Mouse (Mus musculus): Measurements from ENCODE around the gene Igf2bp1. TPM values are rescaled to one million over a fixed set of nuclear protein-coding genes. Genes with fewer than 3 reads are reported as not detected.
A peak's percentile ranks its signal among the peaks of the same experiment; 100 is the strongest.

The Igf2bp1 gene
- total RNA-seq, 2 experiments from 2014 or later: not detected

DNA sequence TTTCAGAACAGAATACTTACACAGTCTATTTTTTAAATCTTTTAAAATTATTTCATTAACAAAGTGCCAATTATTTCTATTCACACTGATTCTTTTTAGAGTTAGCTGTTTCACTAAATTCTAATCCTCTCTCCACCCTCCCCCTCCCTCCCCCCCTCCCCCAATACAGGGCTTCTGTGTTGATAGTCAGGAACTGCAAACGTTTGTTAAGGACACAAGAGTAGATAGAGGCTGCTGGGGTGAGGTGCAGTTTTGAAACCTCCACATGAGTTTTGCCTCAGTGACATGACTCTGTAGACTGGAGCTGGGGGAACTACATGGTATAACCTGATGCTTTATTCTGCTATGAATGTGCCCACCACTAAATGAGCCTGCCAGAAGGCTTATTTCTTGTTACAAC, 3.1 kb upstream of the Igf2bp1 start:
- no peak for ATAC-seq (replicated peaks; ENCODE audit: low FRiP score, poor library complexity, severe bottlenecking)

DNA sequence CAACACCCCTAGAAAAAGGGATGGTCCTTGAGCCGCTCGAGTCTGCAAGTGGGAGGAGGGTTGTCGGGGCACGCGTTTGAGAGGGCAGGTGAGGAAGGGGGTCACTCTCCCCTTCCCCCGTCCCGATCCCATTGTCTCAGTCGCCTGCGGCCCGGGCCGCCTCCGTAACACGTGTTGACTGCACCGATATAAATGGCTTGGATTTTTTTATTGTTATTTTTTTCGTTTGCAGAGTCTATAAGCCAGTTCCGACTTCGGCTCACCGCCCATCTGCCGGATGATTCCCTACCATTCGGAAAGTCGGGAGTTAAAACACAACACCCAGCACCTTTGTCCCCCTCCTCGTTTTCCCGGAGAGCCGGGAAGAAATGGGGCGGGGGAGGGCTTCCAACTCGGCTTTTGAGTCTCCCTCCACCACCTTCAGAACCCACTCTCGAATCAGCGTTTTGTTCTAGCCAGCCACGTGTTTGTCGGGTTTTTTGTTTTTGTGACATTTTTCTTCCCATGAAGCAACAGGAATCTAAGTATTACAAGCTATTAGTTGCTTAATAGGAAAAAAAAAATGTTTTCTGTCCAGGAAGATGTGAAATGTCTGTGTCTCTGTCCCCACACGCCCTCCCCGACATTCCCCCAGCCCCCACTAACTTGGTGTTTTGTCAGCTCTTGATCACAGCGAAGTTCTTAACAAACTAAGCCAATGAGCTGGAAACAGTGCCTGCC, 1.9 kb upstream of the Igf2bp1 start:
- ATAC-seq (replicated peaks; ENCODE audit: low FRiP score, poor library complexity, severe bottlenecking): no peak

DNA sequence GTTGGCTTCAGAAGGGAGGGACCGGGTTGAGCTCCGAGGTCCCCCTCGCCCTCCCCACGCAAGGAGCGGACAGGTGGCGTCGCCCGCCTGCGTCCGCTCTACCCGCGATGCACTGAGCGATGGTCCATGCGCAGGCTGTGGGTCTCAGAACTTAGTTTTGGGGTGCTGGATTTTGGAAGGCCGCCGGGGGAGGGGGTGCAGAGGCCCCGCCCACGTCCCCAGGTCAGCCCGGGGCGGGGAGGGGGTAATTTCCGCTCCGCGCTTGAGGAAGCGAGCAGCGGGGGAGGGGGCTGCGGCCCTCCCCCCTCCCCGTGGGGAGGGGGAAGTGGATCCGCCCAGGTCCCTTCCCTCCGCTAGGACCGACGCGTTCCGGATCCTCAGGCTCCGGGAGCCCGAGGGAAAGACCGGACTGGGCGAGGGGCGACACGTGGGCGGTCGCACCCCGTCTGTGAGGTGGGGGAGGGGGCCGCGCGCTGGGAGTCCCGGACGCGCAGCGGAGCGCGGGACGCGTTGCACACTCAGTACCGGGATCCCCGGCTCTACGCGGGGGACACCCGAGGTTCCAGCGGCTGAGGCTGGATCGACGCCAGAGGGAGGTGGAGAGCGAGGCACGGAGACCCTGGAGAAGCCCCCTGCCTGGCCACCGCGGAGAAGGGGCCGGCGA, 1.2 kb upstream of the Igf2bp1 start:
- no peak for ATAC-seq (replicated peaks; ENCODE audit: low FRiP score, poor library complexity, severe bottlenecking)

DNA sequence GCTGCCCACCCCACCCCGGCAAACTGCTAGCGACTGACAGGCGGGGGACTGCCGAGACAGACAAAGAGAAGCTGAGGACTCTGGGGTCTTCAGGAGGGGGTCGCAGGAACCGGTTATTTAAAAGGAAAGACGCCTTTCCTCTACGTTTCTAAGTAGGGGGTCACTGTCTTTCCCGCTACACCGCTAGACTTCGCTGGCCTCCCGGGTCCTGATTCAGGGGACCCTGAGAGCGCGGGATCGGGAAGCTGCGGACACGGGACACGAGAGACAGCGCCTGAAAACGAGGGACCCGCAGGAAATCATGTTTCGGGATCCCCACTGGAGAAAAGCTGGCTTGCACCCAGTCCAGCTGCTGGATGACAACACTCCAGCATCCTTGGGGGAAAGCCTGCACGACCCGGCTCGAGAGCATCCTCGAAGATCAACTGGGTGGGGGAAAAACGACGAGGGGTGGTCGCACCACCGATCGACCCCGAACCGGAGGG, 669 bp upstream of the Igf2bp1 start:
- no peak for ATAC-seq (replicated peaks; ENCODE audit: low FRiP score, poor library complexity, severe bottlenecking)

DNA sequence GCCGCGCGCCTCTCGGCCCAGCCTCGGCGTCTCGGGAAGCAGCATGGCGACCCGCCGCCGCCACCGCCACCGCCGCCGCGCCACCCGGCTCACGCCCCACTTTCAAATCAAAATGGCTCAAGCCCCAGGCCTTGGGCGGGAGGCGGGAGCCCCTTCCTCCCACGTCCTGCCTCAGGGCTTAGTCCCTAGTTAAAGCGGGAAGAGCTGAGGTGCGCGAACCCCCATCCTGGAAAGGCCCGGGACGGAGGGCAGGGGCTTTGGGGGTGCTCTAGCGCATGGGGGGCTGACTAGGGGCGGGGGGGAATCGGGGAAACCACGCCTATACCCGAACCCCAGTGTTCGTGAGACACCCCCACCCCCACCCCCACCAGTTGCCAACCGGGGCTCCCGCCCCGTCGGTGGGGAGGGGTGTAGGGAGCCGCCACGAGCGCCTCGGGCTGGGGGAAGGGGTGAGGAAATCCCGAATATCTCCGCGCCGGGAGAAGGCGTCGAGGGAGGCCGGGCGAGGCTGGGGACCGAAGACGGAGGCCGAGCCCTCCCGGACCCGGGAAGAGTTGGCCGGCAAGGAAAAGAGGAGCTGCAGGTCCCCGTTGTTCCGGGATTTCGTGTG, 842 bp downstream of the Igf2bp1 start:
- ATAC-seq (replicated peaks; ENCODE audit: low FRiP score, poor library complexity, severe bottlenecking): no peak

DNA sequence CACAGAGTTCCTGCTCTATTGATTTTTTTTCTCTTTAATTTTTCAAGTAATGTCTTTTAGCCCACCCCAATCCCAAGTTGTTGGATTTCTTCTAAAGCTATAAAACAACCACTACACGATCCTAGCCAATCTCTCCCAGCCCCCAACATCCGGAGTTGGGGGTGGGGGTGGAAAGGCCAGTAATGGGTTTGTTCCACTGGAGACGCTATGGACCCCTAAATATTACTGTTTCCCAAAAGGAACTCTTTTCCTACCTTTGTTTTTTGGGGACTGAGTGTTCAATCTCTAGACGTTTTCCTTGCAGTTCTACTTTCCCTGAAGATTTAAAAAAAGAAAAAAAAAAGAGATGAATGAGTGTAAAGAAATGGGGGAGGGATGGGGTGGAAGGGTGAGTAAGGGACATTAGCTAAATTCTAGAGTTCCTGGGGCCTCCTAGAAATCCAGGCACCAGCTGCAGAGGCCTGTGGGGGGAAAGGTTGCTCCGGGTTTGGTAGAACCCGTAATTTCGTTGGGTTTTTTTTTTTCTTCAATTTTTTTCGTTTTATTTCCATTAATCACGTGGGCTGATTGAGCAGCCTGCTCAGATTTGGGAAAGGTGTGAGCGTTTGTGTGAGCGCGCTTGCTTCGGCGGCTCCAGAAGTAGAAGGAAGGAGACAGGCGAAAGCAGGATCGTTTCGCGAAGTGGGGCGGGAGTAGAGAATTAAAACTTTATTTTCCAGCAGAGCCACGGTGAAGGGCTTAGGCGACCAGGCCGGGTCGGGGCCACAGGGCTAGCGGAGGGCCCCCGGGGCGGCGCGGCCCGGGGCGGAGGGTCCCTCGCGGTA, 1.6 kb downstream of the Igf2bp1 start:
- ATAC-seq (replicated peaks; ENCODE audit: low FRiP score, poor library complexity, severe bottlenecking): no peak

DNA sequence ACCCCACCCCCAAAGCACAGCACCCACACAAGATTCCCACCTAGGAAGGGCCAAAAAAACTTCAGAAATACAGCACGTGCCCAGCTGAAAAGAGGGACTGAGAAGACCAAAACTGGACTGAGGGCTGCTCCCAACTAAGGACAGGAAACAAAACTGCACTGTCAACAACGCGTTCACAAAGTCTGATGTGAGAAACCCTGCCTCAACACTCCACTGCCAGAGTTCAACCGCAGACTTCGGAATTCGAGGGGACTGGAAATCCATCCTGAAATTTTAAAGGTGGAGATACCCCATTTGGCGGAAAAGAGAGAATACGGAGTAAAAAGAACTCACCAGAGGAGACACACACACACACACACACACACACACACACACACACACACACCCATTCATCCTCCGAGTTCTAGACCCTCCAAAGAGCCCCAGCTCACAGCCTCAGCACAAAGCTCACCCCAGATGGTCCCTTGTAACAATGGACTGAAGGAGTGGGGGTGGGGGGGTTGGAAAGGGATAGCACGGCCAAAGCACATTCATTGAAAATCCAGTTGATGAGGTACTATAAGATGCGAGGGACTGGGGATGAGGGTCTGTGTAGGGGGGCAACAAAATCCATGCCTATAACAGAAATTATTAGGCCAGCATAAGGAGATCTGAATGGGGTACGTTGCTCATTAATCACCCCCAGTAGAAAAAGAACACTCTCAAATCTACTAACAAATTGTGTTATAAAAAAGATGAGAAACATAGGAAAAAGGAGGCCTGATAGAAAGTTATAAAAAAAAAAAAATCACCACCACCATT, 2.4 kb downstream of the Igf2bp1 start:
- ATAC-seq (replicated peaks; ENCODE audit: low FRiP score, poor library complexity, severe bottlenecking): no peak

DNA sequence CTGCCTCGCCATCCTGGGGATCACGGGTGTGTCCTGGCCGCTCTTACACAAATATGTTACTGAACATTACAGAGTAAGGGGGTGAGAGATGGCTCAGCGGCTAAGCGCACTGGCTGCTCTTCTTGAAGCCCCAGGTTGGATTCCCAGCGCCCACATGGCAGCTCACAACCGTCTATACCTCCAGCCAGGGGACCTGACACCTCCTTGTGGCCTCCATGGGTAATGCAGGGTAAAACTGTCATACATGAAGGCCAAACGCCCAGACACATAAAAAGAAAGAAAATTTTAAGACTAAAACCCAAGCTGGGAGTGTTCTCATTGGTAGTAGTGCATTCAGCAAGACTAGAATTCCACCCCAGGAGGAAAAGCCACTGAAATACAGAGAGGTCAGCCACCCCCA, 11.6 kb downstream of the Igf2bp1 start:
- peak; percentile 40; the same call in 1 of the 2 replicates for ATAC-seq (replicated peaks; ENCODE audit: low FRiP score, poor library complexity, severe bottlenecking)

DNA sequence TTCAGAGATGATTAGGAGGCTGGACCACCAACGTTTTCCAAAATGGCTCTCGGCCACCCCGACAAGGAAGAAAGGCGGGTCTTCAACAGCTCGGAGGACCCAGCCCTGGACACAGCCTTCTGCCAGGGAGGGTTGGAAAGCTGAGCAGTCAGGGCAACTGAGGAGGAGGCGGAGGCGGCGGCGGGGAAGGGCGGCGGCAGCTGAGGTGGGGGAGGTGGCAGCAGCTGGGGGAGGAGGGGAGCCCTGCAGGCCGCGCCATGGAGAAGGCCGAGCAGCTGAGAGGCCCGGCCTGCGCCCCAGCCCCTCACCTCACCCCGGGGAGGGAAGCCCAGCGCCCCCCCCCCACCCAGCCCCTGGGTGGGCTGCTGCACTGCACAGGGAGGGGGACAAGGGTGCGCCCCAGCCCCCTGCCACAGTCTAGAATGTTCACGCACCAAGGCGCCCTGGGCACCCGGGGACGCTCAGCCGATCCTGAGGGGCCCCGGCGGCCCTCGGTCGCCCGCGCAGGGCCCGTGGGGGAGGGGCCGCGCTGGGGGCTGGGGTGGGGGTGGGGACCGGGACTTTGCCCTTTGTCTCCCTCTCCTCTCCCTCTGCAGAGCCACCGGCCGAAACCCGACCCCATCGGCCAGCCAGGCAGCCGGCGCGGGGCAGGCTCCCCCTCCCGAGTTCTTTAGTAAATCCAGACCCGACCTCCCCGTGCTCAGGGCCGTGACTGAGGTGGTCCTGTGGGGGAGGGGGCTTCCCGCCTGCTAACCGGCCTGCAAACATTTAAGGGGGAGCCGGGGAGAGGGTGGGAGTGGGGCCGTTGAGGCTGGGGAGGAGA, 14.6 kb downstream of the Igf2bp1 start:
- no peak for ATAC-seq (replicated peaks; ENCODE audit: low FRiP score, poor library complexity, severe bottlenecking)

DNA sequence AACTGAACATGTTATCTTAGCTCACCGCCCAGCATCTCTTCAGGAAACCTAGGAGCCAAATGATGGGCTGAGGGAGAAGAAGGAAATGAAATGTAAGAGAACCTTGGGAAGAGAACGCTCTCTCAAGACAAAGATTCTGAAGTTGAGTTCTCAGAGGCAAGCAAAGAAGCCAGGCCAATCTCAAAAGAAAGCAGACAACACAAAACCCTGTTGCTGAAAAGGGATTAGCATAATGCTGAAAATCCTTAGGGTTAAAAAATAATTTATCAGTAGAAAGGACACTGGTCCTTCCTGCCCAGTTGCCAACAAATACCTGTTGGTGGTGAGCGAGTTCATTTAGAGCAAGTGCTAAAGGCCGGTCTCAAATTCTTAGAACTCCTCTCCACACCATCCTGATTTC, 15.3 kb downstream of the Igf2bp1 start:
- no peak for ATAC-seq (replicated peaks; ENCODE audit: low FRiP score, poor library complexity, severe bottlenecking)

DNA sequence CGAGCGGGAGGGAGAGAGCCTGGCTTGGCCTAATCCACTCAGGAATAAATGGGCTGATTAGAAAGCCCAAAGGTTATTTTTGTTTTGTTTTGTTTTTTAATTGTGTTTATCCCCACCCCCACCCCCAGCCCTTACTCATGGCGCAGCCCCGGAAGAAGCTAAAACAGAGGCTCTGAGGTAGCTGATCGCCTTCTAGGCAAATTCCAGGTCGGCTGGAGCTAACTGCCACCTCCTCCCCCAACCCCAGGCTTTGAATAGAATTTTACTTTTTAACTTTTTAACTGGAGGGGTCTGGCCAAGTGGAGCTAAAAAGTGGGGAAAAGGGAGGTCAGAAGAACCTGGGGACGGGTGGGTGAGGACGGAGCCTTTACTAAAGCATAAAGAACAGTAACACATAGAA, 15.9 kb downstream of the Igf2bp1 start:
- ATAC-seq (replicated peaks; ENCODE audit: low FRiP score, poor library complexity, severe bottlenecking): no peak

DNA sequence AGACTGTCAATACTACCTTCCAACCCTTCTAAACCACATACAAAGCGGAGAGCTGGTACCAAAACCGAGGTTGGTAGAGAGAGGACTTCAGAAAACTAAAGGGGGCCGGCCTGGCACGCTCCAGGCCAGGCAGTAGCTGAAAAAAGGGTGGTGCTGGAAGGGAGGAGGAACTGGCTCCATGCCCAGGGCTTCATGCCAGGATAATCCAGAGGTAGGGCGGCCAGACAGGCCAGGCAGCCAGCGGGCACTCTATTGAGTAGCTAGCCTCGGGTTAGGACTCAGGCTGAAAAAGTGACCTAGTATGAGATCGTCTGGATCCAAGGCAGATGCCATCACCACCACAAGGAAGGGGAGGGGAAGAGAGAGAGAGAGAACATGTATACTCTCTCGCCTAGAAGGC, 17.2 kb downstream of the Igf2bp1 start:
- peak; percentile 78 for ATAC-seq (replicated peaks; ENCODE audit: low FRiP score, poor library complexity, severe bottlenecking)

DNA sequence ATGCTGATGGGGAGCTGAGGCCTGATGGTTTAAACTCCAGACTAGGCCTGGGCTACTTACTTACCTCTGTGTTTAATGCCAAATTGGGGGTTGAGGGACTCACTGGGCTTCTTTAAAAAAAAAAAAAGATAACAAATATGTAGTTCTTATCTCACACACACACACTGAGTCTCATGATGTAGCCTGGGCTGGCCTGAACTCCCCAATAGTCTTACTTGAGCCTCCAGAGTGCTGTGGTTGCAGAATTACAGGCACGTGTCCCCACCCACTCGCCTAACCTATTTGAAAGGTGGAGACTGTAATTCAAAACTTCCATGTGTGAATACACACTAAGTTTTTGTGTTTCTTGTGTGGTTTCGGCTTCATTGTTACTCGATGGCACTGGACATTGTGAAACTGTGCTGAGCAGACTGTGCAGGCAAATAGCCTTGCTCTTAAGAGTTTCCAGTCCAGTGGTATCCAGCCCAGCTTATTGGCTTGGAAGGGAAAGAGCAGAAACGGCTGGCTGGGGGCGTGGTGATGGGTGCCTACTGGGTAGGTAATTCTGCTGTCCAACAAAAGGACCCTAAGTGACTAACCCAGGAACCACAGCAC, 17.8 kb downstream of the Igf2bp1 start:
- no peak for ATAC-seq (replicated peaks; ENCODE audit: low FRiP score, poor library complexity, severe bottlenecking)

DNA sequence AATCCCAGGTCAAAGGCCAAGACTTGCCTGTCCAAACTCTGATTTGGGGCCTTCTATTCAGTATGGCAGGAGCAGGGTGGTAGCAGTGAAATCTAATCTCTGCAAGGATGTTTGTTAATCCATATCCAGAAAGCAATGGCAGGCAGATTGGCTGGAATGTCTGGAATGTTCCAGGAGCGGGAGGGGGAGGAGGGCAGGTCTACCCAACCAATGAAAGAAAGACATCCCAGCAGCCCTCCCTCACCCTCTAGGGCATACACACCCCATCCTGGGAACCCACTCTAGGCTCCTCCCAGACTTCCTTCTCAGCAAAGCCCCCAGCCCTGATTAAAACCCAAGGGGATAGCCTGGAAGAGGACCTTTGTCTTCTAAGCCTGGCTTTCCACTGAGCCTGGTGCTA, 23.3 kb downstream of the Igf2bp1 start:
- ATAC-seq (replicated peaks; ENCODE audit: low FRiP score, poor library complexity, severe bottlenecking): no peak

DNA sequence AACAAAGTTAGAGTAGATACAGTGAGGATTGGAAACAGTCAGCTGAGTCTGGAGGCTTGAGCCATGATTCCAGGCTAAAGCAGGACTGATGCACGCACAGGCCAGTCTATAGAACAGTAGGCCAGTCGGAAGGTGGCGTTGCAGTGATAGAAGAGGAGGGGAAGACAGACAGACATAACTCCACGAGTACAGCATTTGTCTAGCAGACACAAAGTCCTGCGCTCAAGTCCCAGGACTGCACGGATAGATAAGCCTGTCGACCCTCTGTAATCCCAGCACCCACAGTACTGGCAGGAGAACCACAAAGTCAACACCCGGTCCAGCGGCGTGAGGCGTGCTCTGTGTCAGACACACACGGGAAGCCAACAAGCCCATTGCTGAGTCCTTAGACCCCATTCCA, 23.9 kb downstream of the Igf2bp1 start:
- no peak for ATAC-seq (replicated peaks; ENCODE audit: low FRiP score, poor library complexity, severe bottlenecking)

DNA sequence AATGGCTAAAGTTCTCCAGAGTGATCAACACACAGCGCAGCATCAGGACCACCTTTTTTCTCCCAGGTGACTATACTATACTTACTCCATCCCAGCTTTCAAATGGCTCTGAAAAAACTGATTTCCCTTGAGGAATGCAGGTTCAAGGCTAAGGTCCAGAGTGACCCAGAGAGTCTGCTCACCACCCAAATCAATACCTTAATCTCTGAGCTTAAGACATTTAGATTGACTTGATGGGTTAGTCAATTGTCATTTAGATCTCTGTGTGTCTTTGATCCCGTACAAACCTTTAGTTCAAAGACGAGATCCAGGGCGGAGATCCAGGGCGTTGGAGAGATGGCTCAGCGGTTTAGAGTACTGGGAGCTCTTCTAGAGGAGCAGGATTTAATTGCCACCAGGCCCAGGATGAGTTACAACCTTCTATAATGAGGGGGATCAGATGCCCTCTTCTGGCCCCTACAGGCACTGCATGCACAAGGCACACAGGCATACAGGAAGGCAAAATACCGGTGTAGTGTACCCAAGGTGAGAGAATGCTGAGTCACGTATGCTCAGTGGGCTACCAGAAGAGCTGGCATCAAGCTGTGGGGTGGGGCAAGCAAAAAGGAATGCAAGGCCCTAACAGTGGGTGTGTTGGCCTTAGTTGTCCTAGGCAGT, 24.9 kb downstream of the Igf2bp1 start:
- peak; percentile 67 for ATAC-seq (replicated peaks; ENCODE audit: low FRiP score, poor library complexity, severe bottlenecking)

DNA sequence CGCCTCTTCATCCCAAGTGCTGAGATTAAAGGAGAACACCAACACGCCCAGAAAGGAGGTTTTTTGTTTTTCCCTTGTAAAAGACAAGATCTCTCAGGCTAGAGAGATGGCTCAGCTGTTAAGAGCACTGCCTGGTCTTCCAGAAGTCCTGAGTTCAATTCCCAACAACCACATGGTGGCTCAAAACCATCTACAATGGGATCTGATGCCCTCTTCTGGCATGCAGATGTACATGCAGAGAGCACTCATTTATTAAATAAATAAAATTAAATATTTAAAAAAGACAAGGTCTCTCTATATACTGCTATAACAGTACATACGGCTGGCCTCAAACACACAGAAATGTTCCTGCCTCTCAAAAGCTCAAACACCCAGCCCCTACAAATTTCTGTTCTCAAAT, 27.3 kb downstream of the Igf2bp1 start:
- ATAC-seq (replicated peaks; ENCODE audit: low FRiP score, poor library complexity, severe bottlenecking): no peak

DNA sequence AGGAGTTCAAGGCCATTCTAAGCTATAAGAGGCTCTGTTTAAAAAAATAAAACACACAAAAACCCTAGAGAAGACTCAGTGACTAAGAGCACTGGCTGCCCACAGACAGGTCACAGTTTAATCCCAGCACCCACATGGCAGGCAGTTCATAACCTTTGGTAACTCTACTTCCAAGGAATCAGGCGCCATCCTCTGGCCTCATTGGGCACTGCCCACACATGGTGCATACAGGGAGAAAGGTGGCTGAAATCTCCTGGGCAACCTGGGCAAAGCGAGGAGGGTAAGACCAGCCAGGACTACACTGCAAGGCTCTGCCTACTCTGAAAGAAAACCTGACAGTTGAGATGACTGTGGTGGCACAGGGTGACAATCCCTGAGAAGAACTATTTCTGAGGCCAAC, 29.4 kb downstream of the Igf2bp1 start:
- no peak for ATAC-seq (replicated peaks; ENCODE audit: low FRiP score, poor library complexity, severe bottlenecking)

All from erythroblast, adult 5-6 weeks (primary cell).